Mouse (Mus musculus): Measurements from ENCODE around the gene Cdh4.

Gene Cdh4

DNA sequence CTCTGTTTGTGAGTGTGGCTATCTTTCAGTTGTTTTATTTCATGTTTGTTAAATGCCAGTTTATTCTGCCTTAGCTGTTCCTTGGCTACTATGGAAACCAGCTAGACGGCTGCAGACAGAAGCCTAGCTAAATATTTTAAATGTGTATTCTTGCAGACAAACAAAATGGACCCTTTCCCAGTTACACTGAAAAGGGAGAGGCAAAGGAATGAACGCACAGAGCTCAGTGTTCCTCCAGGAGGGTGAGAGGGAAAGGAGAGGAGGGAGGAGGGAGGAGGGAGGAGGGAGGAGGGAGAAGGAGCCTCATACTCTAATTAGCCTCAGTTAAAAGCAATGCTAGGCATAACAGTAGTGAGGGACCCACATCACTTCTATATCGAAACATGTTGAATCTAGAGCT lies 348.5 kb downstream of the Cdh4 start:
- DNase-seq (ENCODE audit: low spot score in 2 of 2): no peak

GRCm38 (mm10) chr2:179792426-179793133 lies 350.3 kb downstream of the Cdh4 start:
- no peak for DNase-seq (ENCODE audit: low spot score in 2 of 2)

DNA sequence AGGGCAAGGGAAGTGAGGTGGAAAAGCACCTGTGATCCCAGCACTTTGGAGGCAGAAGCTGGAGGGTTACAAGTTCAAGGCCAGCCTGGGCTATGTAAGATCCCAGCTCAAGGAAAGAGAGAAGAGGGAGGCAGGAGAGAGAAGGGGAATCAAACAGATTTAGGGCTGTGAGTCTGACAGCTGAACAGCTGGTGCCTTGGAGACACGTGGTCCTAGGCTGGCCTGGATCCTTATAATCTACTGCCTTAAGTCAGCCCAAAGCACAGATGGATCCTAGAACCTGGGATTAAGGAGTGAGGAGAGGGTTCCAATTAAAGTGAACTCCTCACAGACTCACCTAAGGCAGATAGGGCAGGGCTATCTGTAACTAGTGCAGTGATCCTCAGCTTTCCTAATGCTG lies 352.1 kb downstream of the Cdh4 start:
- no peak for DNase-seq (ENCODE audit: low spot score in 2 of 2)

- no peak for DNase-seq (ENCODE audit: low spot score in 2 of 2)
These were observed 353.2 kb downstream of the Cdh4 start for GRCm38 (mm10) chr2:179795452-179795851.

DNA sequence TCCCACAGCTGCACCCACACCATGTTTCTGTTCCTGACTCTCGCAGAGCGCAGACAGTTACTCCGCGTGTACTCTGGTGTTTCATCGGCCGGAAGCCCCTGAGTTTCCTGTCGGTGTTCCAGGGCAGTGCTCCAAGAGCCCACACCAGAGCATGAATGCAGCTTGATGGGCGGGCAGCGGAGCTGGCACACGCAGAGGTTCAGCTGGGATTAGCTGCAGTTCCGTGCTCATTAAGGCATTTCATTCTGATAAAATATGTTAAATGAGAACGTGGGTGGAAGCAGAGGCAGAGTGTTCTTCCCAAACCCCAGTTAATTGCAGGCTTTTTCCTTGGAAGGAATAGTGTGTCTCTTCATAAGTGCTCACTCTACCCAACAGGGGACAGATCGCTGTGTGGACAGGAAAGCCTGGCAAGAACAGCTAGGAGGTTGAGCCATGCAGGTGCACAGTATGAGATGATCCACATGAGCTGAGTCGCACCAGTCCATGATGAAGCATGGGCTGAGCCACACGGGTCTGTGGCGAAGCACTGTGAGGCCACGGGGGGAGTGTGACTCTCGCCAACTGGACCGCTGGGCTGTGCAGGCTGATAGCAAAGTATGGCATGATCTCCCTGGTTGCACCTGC lies 357.8 kb downstream of the Cdh4 start:
- DNase-seq (ENCODE audit: low spot score in 2 of 2): no peak

GRCm38 (mm10) chr2:179801042-179801441 lies 358.8 kb downstream of the Cdh4 start:
- no peak for DNase-seq (ENCODE audit: low spot score in 2 of 2)

- DNase-seq (ENCODE audit: low spot score in 2 of 2): no peak
These were observed 360.2 kb downstream of the Cdh4 start for GRCm38 (mm10) chr2:179802411-179802810.

DNA sequence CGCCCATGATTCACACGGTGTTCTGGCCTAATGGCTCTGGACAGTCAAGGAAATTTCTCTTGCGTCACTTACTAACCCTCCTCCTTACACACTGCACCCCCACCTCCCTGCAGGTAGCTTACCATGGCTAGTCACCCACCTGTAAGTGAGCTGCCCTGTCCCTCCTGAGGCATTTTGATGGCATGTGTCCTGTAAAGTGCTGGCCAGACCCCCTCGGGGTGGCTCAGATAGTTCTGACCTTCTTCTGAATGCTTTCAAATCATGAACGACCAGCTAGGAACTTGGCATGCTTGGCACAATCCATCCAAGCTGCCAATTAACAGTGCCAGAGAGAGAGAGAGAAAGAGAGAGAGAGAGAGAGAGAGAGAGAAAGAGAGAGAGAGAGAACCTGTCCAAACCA lies 368.9 kb downstream of the Cdh4 start:
- DNase-seq (ENCODE audit: low spot score in 2 of 2): no peak

DNA sequence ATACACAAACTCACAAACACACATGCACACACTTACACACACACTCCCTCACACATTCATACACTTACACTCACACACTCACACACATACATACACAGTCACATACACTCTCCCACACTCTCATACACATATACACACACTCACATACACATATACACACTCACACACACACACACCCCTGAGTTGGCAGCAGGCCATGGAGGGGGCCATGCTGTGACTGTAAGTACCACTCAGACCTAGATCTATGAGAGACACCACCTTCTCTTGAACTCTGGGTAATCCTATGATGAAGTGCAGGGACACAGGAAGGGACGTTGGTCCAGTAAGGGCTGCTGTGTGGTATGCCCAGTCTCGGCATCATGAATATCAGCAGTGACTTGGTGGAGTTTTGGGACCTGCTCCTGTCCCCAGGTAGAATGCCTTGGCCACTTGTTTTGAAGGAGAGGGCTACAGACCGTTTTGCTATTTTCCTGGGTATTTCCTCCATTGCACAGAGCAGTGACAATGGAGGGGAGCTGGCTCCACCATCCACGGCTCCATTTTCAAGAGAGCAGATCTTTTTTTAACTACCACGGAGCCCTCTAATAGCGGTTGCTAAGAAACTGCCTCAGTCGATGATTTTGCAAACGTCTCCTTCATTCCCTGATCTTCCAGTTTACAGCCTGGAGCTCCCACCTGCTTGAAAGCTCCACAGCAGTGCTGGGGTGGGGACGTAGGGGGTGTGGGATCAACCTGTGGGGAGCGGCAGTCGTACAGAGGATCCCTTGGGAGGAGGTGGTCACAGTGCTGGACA lies 371.0 kb downstream of the Cdh4 start:
- no peak for DNase-seq (ENCODE audit: low spot score in 2 of 2)

DNA sequence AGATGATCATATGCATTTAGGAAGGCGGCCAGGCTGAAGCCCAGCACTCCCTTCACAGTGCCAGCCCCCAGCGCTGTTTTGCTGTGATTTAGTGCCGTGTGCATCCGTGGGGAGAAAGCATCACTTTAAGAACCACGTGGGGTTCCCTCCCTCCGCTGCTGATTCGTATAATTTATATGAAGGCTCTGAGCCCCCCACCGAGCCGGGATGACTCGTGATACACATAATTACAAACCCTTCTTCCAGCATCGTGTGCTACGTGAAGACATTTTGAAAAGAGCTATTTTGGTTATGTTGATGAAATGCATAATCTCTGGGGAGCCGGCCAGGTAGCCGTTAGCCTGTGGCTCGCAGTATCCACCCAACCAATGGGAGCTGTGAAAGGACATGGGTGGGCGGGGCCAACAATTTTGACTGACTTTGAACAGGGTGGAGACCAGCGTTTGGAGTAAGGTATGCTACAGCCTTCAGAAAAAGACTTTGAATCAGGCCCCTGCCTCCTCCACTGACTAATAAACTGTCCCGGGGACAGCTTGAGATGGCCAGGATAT lies 382.6 kb downstream of the Cdh4 start:
- DNase-seq (ENCODE audit: low spot score in 2 of 2): no peak

- no peak for DNase-seq (ENCODE audit: low spot score in 2 of 2)
These were observed 386.7 kb downstream of the Cdh4 start for GRCm38 (mm10) chr2:179828968-179829367.

DNA sequence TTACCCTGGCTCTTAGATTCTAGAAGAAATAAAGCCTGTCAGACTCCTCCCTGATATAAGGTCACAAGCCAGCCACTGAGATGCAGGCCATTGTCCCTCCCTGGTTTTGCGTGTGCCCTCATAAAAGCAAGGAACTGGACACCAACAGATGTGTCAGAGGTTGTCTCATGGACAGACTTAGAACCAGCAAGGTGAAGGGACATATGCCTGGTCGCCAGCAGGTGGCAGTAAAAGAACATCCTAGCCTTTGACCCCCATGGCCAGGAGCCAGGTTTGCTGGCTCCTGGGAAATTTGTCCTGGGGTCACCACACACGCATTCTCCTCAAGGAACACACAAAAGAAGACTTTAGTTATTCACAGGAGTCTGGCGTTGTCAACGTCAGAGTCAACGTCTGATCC lies 387.7 kb downstream of the Cdh4 start:
- no peak for DNase-seq (ENCODE audit: low spot score in 2 of 2)

- no peak for DNase-seq (ENCODE audit: low spot score in 2 of 2)
These were observed 392.7 kb downstream of the Cdh4 start for GRCm38 (mm10) chr2:179834892-179835291.

GRCm38 (mm10) chr2:179835570-179835969 lies 393.3 kb downstream of the Cdh4 start:
- DNase-seq (ENCODE audit: low spot score in 2 of 2): no peak

- DNase-seq (ENCODE audit: low spot score in 2 of 2): no peak
These were observed 395.0 kb downstream of the Cdh4 start for GRCm38 (mm10) chr2:179837186-179837585.

DNA sequence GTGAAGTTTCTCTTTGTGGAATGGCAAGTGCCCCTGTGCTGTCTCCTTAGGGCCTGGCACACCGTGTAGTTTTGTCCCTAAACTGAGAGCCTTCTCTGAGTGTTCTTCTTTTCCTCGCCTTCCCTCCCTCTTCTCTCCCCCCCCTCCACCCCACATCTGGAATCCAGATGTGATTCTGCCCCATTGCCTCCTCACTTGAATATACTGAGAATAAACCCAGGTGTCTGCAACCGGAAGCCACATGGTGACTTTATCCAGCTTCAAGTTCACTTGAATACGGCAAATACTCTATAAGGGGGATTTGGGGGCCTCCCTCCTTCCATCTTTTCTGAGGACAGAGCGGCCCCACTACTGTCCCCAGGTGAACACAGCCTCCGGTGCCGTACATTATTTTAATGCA lies 395.8 kb downstream of the Cdh4 start:
- no peak for DNase-seq (ENCODE audit: low spot score in 2 of 2)

- DNase-seq (ENCODE audit: low spot score in 2 of 2): no peak
These were observed 400.6 kb downstream of the Cdh4 start for GRCm38 (mm10) chr2:179842610-179843389.

DNA sequence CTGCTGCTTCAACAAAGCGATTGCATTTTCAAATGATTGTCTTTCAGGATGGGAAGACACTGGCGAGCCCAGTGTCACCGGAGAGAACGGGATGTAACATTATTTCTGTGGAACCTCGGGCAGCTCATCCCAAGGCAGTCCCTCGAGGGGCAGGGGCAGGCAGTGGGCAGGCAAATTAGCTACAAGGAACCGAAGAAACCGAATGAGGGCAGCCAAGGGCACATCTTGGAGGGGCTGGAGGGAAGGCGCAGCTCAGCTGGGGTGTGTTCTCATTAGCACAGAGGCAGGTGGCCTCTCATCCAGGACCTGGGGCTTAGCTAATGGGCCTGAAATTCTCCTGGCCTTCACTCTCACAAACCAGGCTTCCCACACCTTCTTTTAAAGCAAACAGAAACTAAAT lies 407.5 kb downstream of the Cdh4 start:
- no peak for DNase-seq (ENCODE audit: low spot score in 2 of 2)

- no peak for DNase-seq (ENCODE audit: low spot score in 2 of 2)
These were observed 409.9 kb downstream of the Cdh4 start for GRCm38 (mm10) chr2:179852169-179852568.

DNA sequence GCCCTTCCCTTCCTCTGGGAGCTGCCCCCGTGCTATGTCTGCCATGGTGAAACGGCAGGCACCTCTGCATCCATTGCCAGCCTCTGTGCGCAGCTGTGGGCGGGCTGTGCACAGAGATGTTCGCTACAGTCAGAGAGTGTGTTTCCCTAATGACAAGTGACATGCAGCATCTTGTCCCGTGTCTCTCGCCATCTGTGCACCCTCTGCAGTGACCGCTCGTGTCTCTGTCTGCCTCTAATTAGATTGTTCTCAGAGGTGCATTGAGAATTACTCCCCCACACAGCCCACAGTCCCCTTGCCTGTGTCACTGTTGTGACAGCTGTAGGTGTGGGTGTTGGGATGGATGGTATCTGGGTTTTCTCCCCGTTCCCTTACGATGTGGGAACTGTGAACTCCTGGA lies 410.6 kb downstream of the Cdh4 start:
- no peak for DNase-seq (ENCODE audit: low spot score in 2 of 2)

DNA sequence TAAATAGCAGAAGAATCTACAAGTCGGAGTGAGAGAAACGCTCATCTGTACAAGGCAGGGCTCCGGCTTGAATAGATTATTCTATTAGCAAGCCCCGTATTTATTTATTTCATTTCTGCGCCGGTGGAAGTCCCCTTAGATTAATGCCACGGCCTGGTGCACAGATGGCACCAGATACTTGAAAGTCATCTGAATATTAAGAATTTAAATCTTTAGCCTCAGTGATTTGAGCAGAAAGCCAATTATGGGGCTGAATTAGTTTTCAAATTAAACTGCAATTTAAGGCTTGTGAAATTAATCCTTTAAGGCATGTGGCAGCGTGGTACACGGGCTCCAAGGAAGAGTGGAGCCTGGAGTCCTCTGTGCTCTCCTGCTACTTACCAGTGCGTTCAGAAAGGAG lies 411.7 kb downstream of the Cdh4 start:
- DNase-seq (ENCODE audit: low spot score in 2 of 2): no peak

GRCm38 (mm10) chr2:179857086-179857485 lies 414.9 kb downstream of the Cdh4 start:
- no peak for DNase-seq (ENCODE audit: low spot score in 2 of 2)

All from natural killer cell, adult 2 months (primary cell).